Comparison of ENCODE assay signal across 24 mouse cellular contexts in the genomic region with DNA sequence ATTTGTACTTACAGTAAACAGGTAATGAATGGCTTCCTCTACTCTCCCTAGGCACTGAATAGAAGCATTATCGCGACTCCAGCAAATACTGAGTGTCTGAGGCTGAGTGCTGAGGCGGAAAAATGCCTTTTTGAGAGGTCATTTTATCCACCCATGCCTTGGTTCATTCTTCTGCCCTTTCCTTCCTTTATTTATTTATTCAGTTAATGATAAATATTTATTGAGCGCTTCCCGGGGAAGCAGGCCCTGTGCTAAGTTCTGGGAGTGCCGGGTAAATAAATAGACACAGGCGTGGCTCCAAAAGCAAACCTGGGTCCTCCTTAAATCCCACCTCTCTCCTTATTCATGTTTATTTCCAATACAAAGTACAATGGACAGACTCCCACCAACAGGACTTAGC.
"Had no signal": no experiment of that assay in that cellular context is flagged by ENCODE, and none has a peak within 500 bp of the region (broad histone marks: within the 10 kb centered on the region; RNA-seq: fewer than 3 reads in every experiment).

No protein-coding gene starts in this region.

- DNase-seq: forebrain, postnatal 0 days; gastrocnemius, postnatal 14 days; gastrocnemius, postnatal 36 days; heart, adult 2 months; heart, postnatal 14 days; heart, postnatal 36 days; kidney, adult 11 months; kidney, adult 2 months; kidney, adult 9 months; kidney, postnatal 14 days; kidney, postnatal 36 days; layer of hippocampus, adult 9-11 months; layer of hippocampus, postnatal 36 days; left cerebral cortex, postnatal 4 days had no signal

- H3K9me3 ChIP-seq: heart, embryonic 13.5 days; heart, embryonic 15.5 days; hindbrain, embryonic 13.5 days; hindbrain, embryonic 15.5 days; kidney, embryonic 15.5 days; limb, embryonic 13.5 days had no signal

- H3K9ac ChIP-seq: forebrain, postnatal 0 days; heart, embryonic 13.5 days; heart, embryonic 15.5 days; hindbrain, embryonic 13.5 days; hindbrain, embryonic 15.5 days; kidney, embryonic 15.5 days; limb, embryonic 13.5 days had no signal

- H3K4me3 ChIP-seq: heart, adult 2 months; heart, embryonic 13.5 days; heart, embryonic 15.5 days; hindbrain, embryonic 13.5 days; hindbrain, embryonic 15.5 days; kidney, embryonic 15.5 days; limb, embryonic 13.5 days had no signal

- ATAC-seq: forebrain, postnatal 0 days; hindbrain, postnatal 0 days; intestine, embryonic 16.5 days had no signal

- H3K36me3 ChIP-seq: heart, embryonic 13.5 days; heart, embryonic 15.5 days; hindbrain, embryonic 13.5 days; hindbrain, embryonic 15.5 days; kidney, embryonic 15.5 days; limb, embryonic 13.5 days had no signal

- H3K4me1 ChIP-seq: hindbrain, embryonic 13.5 days; hindbrain, embryonic 15.5 days had no signal

- H3K27ac ChIP-seq: heart, adult 2 months; heart, embryonic 13.5 days; heart, embryonic 15.5 days; hindbrain, embryonic 13.5 days; hindbrain, embryonic 15.5 days; hindbrain, postnatal 0 days; kidney, embryonic 15.5 days; kidney, postnatal 0 days; limb, embryonic 13.5 days had no signal

- H3K4me2 ChIP-seq: heart, embryonic 11.5 days; heart, embryonic 13.5 days; heart, embryonic 15.5 days; hindbrain, embryonic 13.5 days; hindbrain, embryonic 15.5 days; kidney, embryonic 15.5 days; limb, embryonic 13.5 days had no signal

- H3K27me3 ChIP-seq: heart, embryonic 13.5 days; heart, embryonic 15.5 days; hindbrain, embryonic 13.5 days; hindbrain, embryonic 15.5 days; kidney, embryonic 15.5 days; limb, embryonic 13.5 days had no signal
